Mouse (Mus musculus) liver, adult 2 months (tissue): ENCODE results near the gene Mkrn3.

Experiments used
- CTCF ChIP-seq: fragments of 200-500 bp; IDR thresholded peaks from 2 replicates; pipeline ENCODE4 v1.5.1; 2011; ENCODE audit warnings: low read depth, low read length, control low read depth
- POLR2A ChIP-seq: fragments of 200-500 bp; IDR thresholded peaks from 2 replicates; pipeline ENCODE4 v1.6.1; 2011; ENCODE audit warnings: low read length, control low read depth; ENCODE audit not compliant: insufficient read depth; ENCODE audit errors: extremely low read depth

DNA sequence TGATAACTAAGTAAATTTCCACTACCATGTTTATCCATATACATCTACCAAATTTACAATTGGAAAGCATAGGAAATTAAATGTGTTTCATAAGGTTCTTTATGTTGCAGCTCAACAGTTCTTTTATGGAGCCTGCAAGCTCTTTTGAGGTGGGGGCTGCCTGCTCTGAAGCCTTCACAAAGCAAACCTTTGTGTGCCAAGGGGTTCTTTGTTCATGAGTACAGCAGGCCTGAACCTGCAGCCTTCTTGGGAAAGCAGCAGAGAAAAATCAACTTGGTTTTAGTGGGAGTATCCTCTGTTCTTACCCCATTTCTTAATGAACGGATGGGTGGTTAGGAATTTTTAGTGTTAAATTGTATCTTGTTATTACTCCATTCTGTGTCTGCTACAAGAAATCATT, 4.7 kb downstream of the Mkrn3 start:
- TF ChIP-seq CTCF (no peak), POLR2A (no peak)
